Comparison of ENCODE assay signal across 10 mouse cellular contexts in genomic region chr3:156903925-156904576, GRCm38 (mm10).
A peak's percentile ranks its signal among the peaks of the same experiment; 100 is the strongest.
DNase-seq lines count a peak whose midpoint lies in the region; ATAC-seq lines count a peak whose summit lies in the region.
"Had no signal": no experiment of that assay in that cellular context is flagged by ENCODE, and none has a peak within 500 bp of the region (broad histone marks: within the 10 kb centered on the region; RNA-seq: fewer than 3 reads in every experiment).

No protein-coding gene starts in this region.

- DNase-seq in forebrain, embryonic 11.5 days (ENCODE audit: low spot score) = no peak
- no peak for DNase-seq in forebrain, embryonic 10.5 days (ENCODE audit: extremely low spot score, low spot score)
- peak; percentile 13 for DNase-seq in 3T3-L1 (ENCODE audit: low read depth, low spot score)
- DNase-seq in yolk sac, embryonic 10.5 days (ENCODE audit: low spot score) = no peak
- DNase-seq in thymus, postnatal 36 days = no peak
- DNase-seq in lung, postnatal 36 days = no peak
- DNase-seq: kidney, adult 18-20 months had no signal

- H3K9ac ChIP-seq in forebrain, embryonic 11.5 days (ENCODE audit: low read length) = no peak overlapping the region
- H3K9ac ChIP-seq in hindbrain, embryonic 12.5 days = no peak overlapping the region
- H3K9ac ChIP-seq in midbrain, embryonic 16.5 days (ENCODE audit: low read depth, low read length) = 0 out of 2 replicates have a peak overlapping the region, but pooled peaks have one; percentile 14
- H3K9ac ChIP-seq: liver, embryonic 14.5 days had no signal

- no peak overlapping the region for H3K4me2 ChIP-seq in forebrain, embryonic 11.5 days (ENCODE audit: low read depth, low read length, severe bottlenecking)
- H3K4me2 ChIP-seq in hindbrain, embryonic 12.5 days (replicated peaks) = no peak overlapping the region
- no peak overlapping the region for H3K4me2 ChIP-seq in midbrain, embryonic 16.5 days (ENCODE audit: low read length)

- H3K9me3 ChIP-seq in forebrain, embryonic 11.5 days (ENCODE audit: control insufficient read depth, low read length) = no peaks in the 10 kb centered on the region
- no peaks in the 10 kb centered on the region for H3K9me3 ChIP-seq in forebrain, embryonic 10.5 days
- H3K9me3 ChIP-seq in hindbrain, embryonic 12.5 days (replicated peaks) = no peaks in the 10 kb centered on the region
- no peaks in the 10 kb centered on the region for H3K9me3 ChIP-seq in midbrain, embryonic 16.5 days (replicated peaks; ENCODE audit: control insufficient read depth, low read length, poor library complexity, severe bottlenecking)

- no peaks in the 10 kb centered on the region for H3K36me3 ChIP-seq in forebrain, embryonic 11.5 days (ENCODE audit: control insufficient read depth, insufficient read depth, low read length)
- no peaks in the 10 kb centered on the region for H3K36me3 ChIP-seq in forebrain, embryonic 10.5 days (replicated peaks)
- no peaks in the 10 kb centered on the region for H3K36me3 ChIP-seq in hindbrain, embryonic 12.5 days
- no peaks in the 10 kb centered on the region for H3K36me3 ChIP-seq in midbrain, embryonic 16.5 days (ENCODE audit: control insufficient read depth, insufficient read depth, low read length)

- no peaks in the 10 kb centered on the region for H3K4me1 ChIP-seq in forebrain, embryonic 11.5 days (replicated peaks; ENCODE audit: control insufficient read depth, insufficient read depth, low read length)
- peaks cover 19% of the 10 kb centered on the region for H3K4me1 ChIP-seq in forebrain, embryonic 10.5 days
- no peaks in the 10 kb centered on the region for H3K4me1 ChIP-seq in hindbrain, embryonic 12.5 days
- peaks cover 6% of the 10 kb centered on the region; the same call in 1 of the 2 replicates for H3K4me1 ChIP-seq in midbrain, embryonic 16.5 days (ENCODE audit: control insufficient read depth, insufficient read depth, low read length)

- H3K27me3 ChIP-seq in forebrain, embryonic 11.5 days (ENCODE audit: control insufficient read depth, insufficient read depth, low read length) = no peaks in the 10 kb centered on the region
- no peaks in the 10 kb centered on the region for H3K27me3 ChIP-seq in forebrain, embryonic 10.5 days (ENCODE audit: poor library complexity, severe bottlenecking)
- H3K27me3 ChIP-seq in hindbrain, embryonic 12.5 days = no peaks in the 10 kb centered on the region
- H3K27me3 ChIP-seq in midbrain, embryonic 16.5 days (ENCODE audit: control insufficient read depth, insufficient read depth, low read depth, low read length) = no peaks in the 10 kb centered on the region

- H3K27ac ChIP-seq in forebrain, embryonic 11.5 days (ENCODE audit: low read depth, low read length) = no peak overlapping the region
- H3K27ac ChIP-seq in forebrain, embryonic 10.5 days = no peak overlapping the region
- H3K27ac ChIP-seq in hindbrain, embryonic 12.5 days = 0 out of 2 replicates have a peak overlapping the region, but pooled peaks have one; percentile 30
- peak overlapping the region; percentile 49; the same call in 1 of the 2 replicates for H3K27ac ChIP-seq in midbrain, embryonic 16.5 days (ENCODE audit: low read length)
- H3K27ac ChIP-seq: liver, embryonic 14.5 days had no signal

- WGBS in forebrain, embryonic 11.5 days = 40% methylated on average over 9 of the region's 9 CpGs
- 57% methylated on average over 9 of the region's 9 CpGs for WGBS in forebrain, embryonic 10.5 days
- 70% methylated on average over 9 of the region's 9 CpGs for WGBS in hindbrain, embryonic 12.5 days
- 41% methylated on average over 9 of the region's 9 CpGs for WGBS in midbrain, embryonic 16.5 days

- peak; percentile 90 for ATAC-seq in forebrain, embryonic 11.5 days (replicated peaks; ENCODE audit: low FRiP score)
- peak; percentile 81 for ATAC-seq in hindbrain, embryonic 12.5 days (ENCODE audit: low FRiP score)
- no peak for ATAC-seq in midbrain, embryonic 16.5 days

- H3K4me3 ChIP-seq in forebrain, embryonic 11.5 days (ENCODE audit: low read depth, low read length) = no peak overlapping the region
- H3K4me3 ChIP-seq in forebrain, embryonic 10.5 days = no peak overlapping the region
- H3K4me3 ChIP-seq in hindbrain, embryonic 12.5 days = no peak overlapping the region
- no peak overlapping the region for H3K4me3 ChIP-seq in midbrain, embryonic 16.5 days (ENCODE audit: low read depth, low read length)

Comparison
In these comparisons a context has a peak if more than half of its experiments do, and no peak if none do; other contexts are left out.
1. H3K27ac ChIP-seq: peak in hindbrain, embryonic 12.5 days (single experiment) and midbrain, embryonic 16.5 days (single experiment); none in forebrain, embryonic 11.5 days (single experiment) and forebrain, embryonic 10.5 days (single experiment).